Mouse (Mus musculus) limb, embryonic 13.5 days (tissue): ENCODE data around the gene Cactin. TPM values are rescaled to one million over a fixed set of nuclear protein-coding genes. Genes with fewer than 3 reads are reported as not detected.

Experiments used
- ATAC-seq: fragments of 200-750 bp; cut with Nextera tagmentation; 2 replicates; pipeline ENCODE4 v1.8.0; 2017; ENCODE audit warnings: low read depth, moderate number of reproducible peaks, moderate TSS enrichment; ENCODE audit not compliant: low FRiP score
- H3K27ac ChIP-seq: fragments of 300-500 bp; sonication (generic); 2 replicates; pipeline ENCODE4 v1.5.1; 2015; ENCODE audit warnings: inconsistent platforms, mild to moderate bottlenecking, moderate library complexity
- H3K27me3 ChIP-seq: fragments of 300-500 bp; sonication (generic); 2 replicates; pipeline ENCODE4 v1.6.1; 2015; ENCODE audit warnings: mild to moderate bottlenecking, inconsistent platforms
- H3K36me3 ChIP-seq: fragments of 300-500 bp; sonication (generic); 2 replicates; pipeline ENCODE4 v1.6.1; 2015; ENCODE audit warnings: inconsistent platforms, mild to moderate bottlenecking, moderate library complexity
- H3K4me1 ChIP-seq: fragments of 300-500 bp; sonication (generic); 2 replicates; pipeline ENCODE4 v1.6.1; 2015; ENCODE audit warnings: inconsistent platforms
- H3K4me2 ChIP-seq: fragments of 300-500 bp; sonication (generic); replicated peaks from 2 replicates; pipeline ENCODE4 v1.6.1; 2015; ENCODE audit warnings: inconsistent platforms, mild to moderate bottlenecking, moderate library complexity
- H3K4me3 ChIP-seq: fragments of 300-500 bp; sonication (generic); 2 replicates; pipeline ENCODE4 v1.5.1; 2015; ENCODE audit warnings: moderate library complexity, mild to moderate bottlenecking, inconsistent platforms
- H3K9ac ChIP-seq: fragments of 300-500 bp; sonication (generic); 2 replicates; pipeline ENCODE4 v1.6.1; 2015; ENCODE audit warnings: mild to moderate bottlenecking, inconsistent platforms
- H3K9me3 ChIP-seq: fragments of 300-500 bp; sonication (generic); 2 replicates; pipeline ENCODE4 v1.6.1; 2016; ENCODE audit warnings: inconsistent platforms
- WGBS: fragments of 180-500 bp; shearing (Covaris S2); methylation state at CpG from one replicate; pipeline ENCODE4 v1.1.7; 2015; 5-methylcytosine and 5-hydroxymethylcytosine counted together
- polyA plus RNA-seq: library from polyadenylated mRNA; unstranded; fragments of >200 nt; fragmentation: Nextera tagmentation; extraction: Ambion mirVana; gene quantifications from 2 replicates; pipeline ENCODE4 v1.2.1, GENCODE M21; 2015

The Cactin gene
- polyA plus RNA-seq, 1 experiment from 2014 or later: 41.8 TPM

- no peaks in the 10 kb centered on the region for H3K9me3 ChIP-seq
- H3K9ac ChIP-seq: no peak overlapping the region
- H3K4me3 ChIP-seq: 0 out of 2 replicates have a peak overlapping the region, but pooled peaks have one; percentile 96
- H3K27me3 ChIP-seq: no peaks in the 10 kb centered on the region
- WGBS: 93% methylated on average over 23 of the region's 23 CpGs
- no peak overlapping the region for H3K27ac ChIP-seq
- no peak for ATAC-seq
- H3K36me3 ChIP-seq: peaks cover 68% of the 10 kb centered on the region
- H3K4me2 ChIP-seq: no peak overlapping the region; the same call in 1 of the 2 replicates
- H3K4me1 ChIP-seq: peaks cover 29% of the 10 kb centered on the region
Observed at GRCm38 (mm10) chr10:81323141-81323775, 2.4 kb downstream of the Cactin start.

DNA sequence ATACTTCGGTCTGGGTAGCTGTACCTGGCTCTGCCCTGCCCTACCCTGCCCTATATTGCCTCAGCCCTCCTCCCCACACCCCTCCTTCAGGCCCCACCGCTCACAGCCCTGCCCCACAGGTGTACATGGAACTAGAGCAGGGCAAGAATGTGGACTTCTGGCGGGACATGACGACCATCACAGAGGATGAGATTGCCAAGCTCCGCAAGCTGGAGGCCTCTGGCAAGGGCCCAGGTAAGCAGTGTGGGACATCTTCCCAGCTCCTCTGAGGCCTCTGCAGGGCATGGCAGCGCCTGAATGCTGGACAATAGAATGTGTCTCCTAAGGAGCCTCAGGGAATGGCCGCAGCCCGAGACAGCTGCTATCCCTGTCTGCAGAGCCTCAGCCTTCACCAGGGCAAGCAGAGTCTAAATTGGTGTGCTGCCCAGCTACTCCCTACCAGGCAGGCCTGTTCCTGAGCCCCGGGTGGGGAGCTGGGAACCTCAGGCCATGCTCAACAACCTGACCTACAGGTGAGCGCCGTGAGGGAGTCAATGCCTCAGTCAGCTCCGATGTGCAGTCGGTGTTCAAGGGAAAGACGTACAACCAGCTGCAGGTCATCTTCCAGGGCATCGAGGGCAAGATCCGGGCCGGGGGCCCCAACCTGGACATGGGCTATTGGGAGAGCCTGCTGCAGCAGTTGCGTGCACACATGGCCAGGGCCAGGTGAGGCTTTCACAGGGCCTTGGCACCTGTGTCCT is 3.1 kb downstream of the Cactin start:
- ATAC-seq: no peak
- Histone ChIP-seq H3K27ac (no peak overlapping the region), H3K4me2 (no peak overlapping the region), H3K4me1 (peaks cover 28% of the 10 kb centered on the region), H3K4me3 (no peak overlapping the region), H3K36me3 (peaks cover 63% of the 10 kb centered on the region), H3K9me3 (no peaks in the 10 kb centered on the region), H3K9ac (no peak overlapping the region), H3K27me3 (no peaks in the 10 kb centered on the region)
- WGBS: 96% methylated on average over 18 of the region's 18 CpGs

GRCm38 (mm10) chr10:81325176-81325575 is 4.3 kb downstream of the Cactin start:
- Histone ChIP-seq H3K4me3 (no peak overlapping the region), H3K9me3 (no peaks in the 10 kb centered on the region), H3K4me1 (peaks cover 31% of the 10 kb centered on the region), H3K4me2 (no peak overlapping the region), H3K27ac (no peak overlapping the region), H3K27me3 (no peaks in the 10 kb centered on the region), H3K9ac (no peak overlapping the region), H3K36me3 (peaks cover 63% of the 10 kb centered on the region)
- 95% methylated on average over 21 of the region's 21 CpGs for WGBS
- no peak for ATAC-seq

GRCm38 (mm10) chr10:81325781-81326180 is 4.9 kb downstream of the Cactin start:
- no peak overlapping the region for H3K9ac ChIP-seq
- ATAC-seq: no peak
- peaks cover 35% of the 10 kb centered on the region for H3K4me1 ChIP-seq
- H3K4me2 ChIP-seq: no peak overlapping the region
- H3K27me3 ChIP-seq: 0 out of 2 replicates have a peak, but pooled peaks cover 2% of the 10 kb centered on the region
- WGBS: 94% methylated on average over 18 of the region's 18 CpGs
- H3K27ac ChIP-seq: no peak overlapping the region
- no peaks in the 10 kb centered on the region for H3K9me3 ChIP-seq
- H3K4me3 ChIP-seq: no peak overlapping the region
- H3K36me3 ChIP-seq: peaks cover 63% of the 10 kb centered on the region

DNA sequence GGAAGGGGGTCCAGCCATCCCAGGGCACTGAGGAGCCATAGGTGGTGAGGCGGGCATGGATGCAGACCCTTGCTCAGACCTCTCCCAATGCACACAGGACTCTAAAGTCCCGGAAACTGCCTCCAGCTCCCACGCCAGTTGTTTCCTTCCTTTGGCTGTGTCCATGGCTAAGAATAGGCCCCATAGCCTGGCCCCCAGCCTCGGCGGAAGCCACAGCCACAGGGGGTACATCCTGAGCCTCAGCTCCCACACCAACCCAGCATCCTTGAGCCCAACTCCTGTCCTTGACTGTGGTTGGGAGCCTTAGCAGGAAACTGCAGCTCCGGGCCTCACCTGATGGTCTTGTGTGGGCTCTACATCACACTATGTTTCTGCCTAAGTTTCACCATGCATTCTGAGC is 6.0 kb downstream of the Cactin start:
- no peak overlapping the region for H3K4me3 ChIP-seq
- ATAC-seq: no peak
- H3K4me2 ChIP-seq: no peak overlapping the region
- peaks cover 63% of the 10 kb centered on the region for H3K36me3 ChIP-seq
- peaks cover 31% of the 10 kb centered on the region for H3K4me1 ChIP-seq
- no peak overlapping the region; the same call in 1 of the 2 replicates for H3K9ac ChIP-seq
- H3K9me3 ChIP-seq: no peaks in the 10 kb centered on the region
- WGBS: 78% methylated on average over 6 of the region's 6 CpGs
- 0 out of 2 replicates have a peak overlapping the region, but pooled peaks have one; percentile 17 for H3K27ac ChIP-seq
- peaks cover 6% of the 10 kb centered on the region for H3K27me3 ChIP-seq

DNA sequence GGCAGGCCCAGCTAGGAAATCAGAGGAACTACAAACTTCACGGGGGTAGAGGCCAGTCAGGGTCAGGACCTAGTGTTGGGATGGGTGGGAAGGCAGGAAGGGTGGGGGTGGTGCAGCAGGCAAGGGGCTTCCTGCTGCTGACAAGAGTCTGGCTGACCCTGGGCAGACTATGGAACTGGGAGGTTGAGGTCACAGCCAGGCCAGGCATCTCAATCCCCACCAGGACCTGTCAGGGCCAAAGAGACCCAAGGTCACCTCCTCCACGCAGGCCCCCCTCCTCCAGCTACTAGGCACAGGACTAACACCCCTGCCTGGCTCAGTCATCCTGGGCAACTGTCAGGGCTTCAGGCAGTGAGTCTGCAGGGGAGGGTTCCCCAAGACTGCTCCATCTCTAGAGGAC is 7.1 kb downstream of the Cactin start:
- Histone ChIP-seq H3K4me1 (peaks cover 28% of the 10 kb centered on the region), H3K36me3 (peaks cover 54% of the 10 kb centered on the region), H3K4me2 (no peak overlapping the region), H3K27me3 (peaks cover 16% of the 10 kb centered on the region), H3K27ac (no peak overlapping the region), H3K9ac (0 out of 2 replicates have a peak overlapping the region, but pooled peaks have one; percentile 15), H3K9me3 (no peaks in the 10 kb centered on the region), H3K4me3 (no peak overlapping the region)
- no peak for ATAC-seq
- WGBS: 17% methylated on average over 2 of the region's 2 CpGs

GRCm38 (mm10) chr10:81328386-81328785 is 7.5 kb downstream of the Cactin start, which contains the start of gene Tbxa2r:
Tbxa2r (plus strand) TSS chr10:81328731.
- Histone ChIP-seq H3K27ac (peak within 1 kb of the TSS; percentile 90), H3K9me3 (no peaks in the 10 kb centered on the region), H3K4me2 (peak within 1 kb of the TSS; percentile 30), H3K4me3 (no peak within 1 kb of the TSS), H3K27me3 (peaks cover 21% of the 10 kb centered on the region), H3K36me3 (peaks cover 50% of the 10 kb centered on the region), H3K4me1 (peaks cover 28% of the 10 kb centered on the region), H3K9ac (peak within 1 kb of the TSS; percentile 54; the same call in 1 of the 2 replicates)
- WGBS: 15% methylated on average over 10 of the region's 10 CpGs
- no peak for ATAC-seq

- peak overlapping the region; percentile 54 for H3K9ac ChIP-seq
- no peak overlapping the region for H3K4me3 ChIP-seq
- ATAC-seq: peak; percentile 84
- H3K27me3 ChIP-seq: peaks cover 25% of the 10 kb centered on the region
- H3K4me2 ChIP-seq: peak overlapping the region; percentile 30
- H3K27ac ChIP-seq: peak overlapping the region; percentile 90
- 56% methylated on average over 10 of the region's 10 CpGs for WGBS
- H3K9me3 ChIP-seq: no peaks in the 10 kb centered on the region
- peaks cover 28% of the 10 kb centered on the region for H3K4me1 ChIP-seq
- peaks cover 40% of the 10 kb centered on the region for H3K36me3 ChIP-seq
Observed at GRCm38 (mm10) chr10:81329194-81329975, 8.5 kb downstream of the Cactin start.

DNA sequence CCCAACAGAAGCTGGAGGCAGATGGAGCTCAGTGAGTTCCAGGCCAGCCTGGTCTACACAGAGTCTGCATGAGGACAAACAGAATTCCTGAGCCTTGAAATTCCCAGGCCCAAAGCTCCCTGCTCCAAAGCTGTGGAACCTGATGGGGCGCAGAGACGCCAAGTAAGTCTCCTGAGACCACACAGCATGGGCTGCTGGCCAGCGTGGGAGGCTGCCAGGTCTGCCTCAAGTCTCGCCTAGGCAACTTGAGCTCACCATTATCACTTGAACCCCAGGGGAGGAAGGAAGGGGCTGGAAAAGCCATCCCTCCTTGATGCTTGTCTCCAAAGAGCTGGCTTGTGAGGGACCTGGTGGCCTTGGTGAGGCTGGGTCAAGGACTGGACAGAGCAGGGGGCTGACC is 9.1 kb downstream of the Cactin start:
- Histone ChIP-seq H3K4me1 (peaks cover 33% of the 10 kb centered on the region), H3K4me2 (peak overlapping the region; percentile 30; the same call in 1 of the 2 replicates), H3K9ac (peak overlapping the region; percentile 54), H3K4me3 (no peak overlapping the region), H3K27me3 (peaks cover 31% of the 10 kb centered on the region), H3K9me3 (no peaks in the 10 kb centered on the region), H3K27ac (peak overlapping the region; percentile 90), H3K36me3 (peaks cover 33% of the 10 kb centered on the region)
- ATAC-seq: 0 out of 2 replicates have a peak, but pooled peaks have one; percentile 1
- 51% methylated on average over 4 of the region's 4 CpGs for WGBS

DNA sequence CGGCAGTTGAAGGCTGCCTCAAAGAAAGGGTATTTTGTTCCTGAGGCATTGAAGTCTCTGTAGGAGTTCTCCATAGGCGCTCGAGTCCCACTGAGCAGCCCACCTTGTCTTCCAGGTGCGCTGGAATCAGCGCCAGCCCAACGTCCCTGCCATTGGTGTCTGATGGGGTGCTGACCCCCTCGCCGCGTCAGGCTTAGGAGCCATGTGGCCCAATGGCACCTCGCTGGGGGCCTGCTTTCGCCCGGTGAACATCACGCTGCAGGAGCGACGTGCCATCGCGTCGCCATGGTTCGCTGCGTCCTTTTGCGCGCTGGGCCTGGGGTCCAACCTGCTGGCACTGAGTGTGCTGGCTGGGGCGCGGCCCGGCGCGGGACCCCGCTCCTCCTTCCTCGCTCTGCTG is 11.4 kb downstream of the Cactin start:
- H3K9ac ChIP-seq: 0 out of 2 replicates have a peak overlapping the region, but pooled peaks have one; percentile 19
- H3K27me3 ChIP-seq: peaks cover 37% of the 10 kb centered on the region
- no peak overlapping the region for H3K27ac ChIP-seq
- peaks cover 49% of the 10 kb centered on the region for H3K4me1 ChIP-seq
- H3K36me3 ChIP-seq: peaks cover 11% of the 10 kb centered on the region
- WGBS: 17% methylated on average over 27 of the region's 29 CpGs
- peak overlapping the region; percentile 36 for H3K4me2 ChIP-seq
- H3K4me3 ChIP-seq: peak overlapping the region; percentile 12; the same call in 1 of the 2 replicates
- ATAC-seq: no peak
- no peaks in the 10 kb centered on the region for H3K9me3 ChIP-seq

DNA sequence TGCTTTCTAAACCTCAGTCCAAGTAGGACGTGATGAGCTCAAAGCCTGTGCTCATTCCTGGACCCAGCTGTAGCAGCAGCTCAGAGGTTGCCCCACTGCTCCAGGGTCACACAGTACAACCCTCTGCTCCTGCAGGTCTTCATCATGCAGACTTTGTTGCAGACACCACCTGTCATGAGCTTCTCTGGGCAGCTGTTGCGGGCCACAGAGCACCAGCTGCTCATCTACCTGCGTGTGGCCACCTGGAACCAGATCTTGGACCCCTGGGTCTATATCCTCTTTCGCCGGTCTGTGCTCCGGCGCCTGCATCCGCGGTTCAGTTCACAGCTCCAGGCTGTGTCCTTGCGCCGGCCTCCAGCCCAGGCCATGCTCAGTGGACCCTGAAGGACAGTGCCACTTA is 13.4 kb downstream of the Cactin start:
- Histone ChIP-seq H3K4me2 (no peak overlapping the region), H3K9me3 (no peaks in the 10 kb centered on the region), H3K27me3 (peaks cover 54% of the 10 kb centered on the region), H3K36me3 (no peaks in the 10 kb centered on the region), H3K9ac (no peak overlapping the region), H3K4me3 (no peak overlapping the region), H3K4me1 (peaks cover 39% of the 10 kb centered on the region), H3K27ac (no peak overlapping the region)
- no peak for ATAC-seq
- 67% methylated on average over 11 of the region's 11 CpGs for WGBS
